Mouse (Mus musculus): ENCODE results near the gene Scn3a.

DNA sequence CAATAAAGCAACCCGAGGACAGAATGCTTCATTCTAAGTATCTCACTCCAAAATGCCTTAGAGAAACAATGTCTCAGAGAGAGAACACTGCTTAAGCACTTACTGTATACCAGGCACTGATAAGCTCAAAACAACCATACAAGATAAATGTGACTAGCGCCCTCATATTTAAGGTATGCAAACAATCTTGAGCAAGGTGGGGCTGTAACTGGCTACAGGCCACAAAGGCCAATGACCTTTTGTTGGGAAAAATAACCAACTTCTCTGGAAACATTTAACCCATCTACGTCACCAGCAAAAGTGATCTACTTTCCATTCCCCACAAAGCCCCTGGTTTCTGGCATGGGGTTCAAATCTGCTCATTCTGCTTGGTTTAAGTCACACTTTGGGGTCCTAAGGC lies 14.0 kb downstream of the Scn3a start:
- TF ChIP-seq CTCF (IDR thresholded peaks at IDR 0.05; ENCODE audit: insufficient read depth, low read length) (no peak), POLR2A (IDR thresholded peaks at IDR 0.05; ENCODE audit: borderline replicate concordance, extremely low read depth, low read depth, low read length) (no peak)

Data from lung, adult 2 months (tissue).